Comparison of ENCODE assay signal across 20 mouse cellular contexts in genomic region chr19:46264762-46265161, GRCm38 (mm10). TPM values are rescaled to one million over a fixed set of nuclear protein-coding genes. Genes with fewer than 3 reads are reported as not detected.
DNase-seq lines count a peak whose midpoint lies in the region; ATAC-seq lines count a peak whose summit lies in the region.
"Had no signal": no experiment of that assay in that cellular context is flagged by ENCODE, and none has a peak within 500 bp of the region (broad histone marks: within the 10 kb centered on the region; RNA-seq: fewer than 3 reads in every experiment).

No protein-coding gene starts in this region.

- peak; percentile 35 for DNase-seq in embryo, embryonic 10 days (ENCODE audit: low spot score)
- DNase-seq in embryo, embryonic 9.5 days (ENCODE audit: extremely low spot score), result no peak
- peak; percentile 46 for DNase-seq in thymus, postnatal 4 days
- no peak for DNase-seq in thymus, postnatal 36 days
- peak; percentile 16 for DNase-seq in embryonic facial prominence, embryonic 10.5 days (ENCODE audit: low spot score)
- DNase-seq in adrenal gland, postnatal 4 days (ENCODE audit: low spot score in 2 of 2), result no peak
- DNase-seq: adrenal gland, adult 8-10 months; cerebellum, adult 18-20 months; cerebellum, postnatal 36 days; gastrocnemius, postnatal 14 days; heart, postnatal 10 days; kidney, adult 11 months; left cerebral cortex, postnatal 4 days; lung, postnatal 10 days; right cerebral cortex, postnatal 25 days had no signal

- no peak overlapping the region for H3K27ac ChIP-seq in embryonic facial prominence, embryonic 10.5 days (replicated peaks)
- no peak overlapping the region for H3K27ac ChIP-seq in hindbrain, embryonic 13.5 days
- H3K27ac ChIP-seq: hindbrain, embryonic 14.5 days; liver, embryonic 14.5 days had no signal

- H3K27me3 ChIP-seq in embryonic facial prominence, embryonic 10.5 days (replicated peaks; ENCODE audit: low read depth, poor library complexity, severe bottlenecking), result no peaks in the 10 kb centered on the region
- H3K27me3 ChIP-seq in hindbrain, embryonic 13.5 days, result no peaks in the 10 kb centered on the region
- H3K27me3 ChIP-seq: megakaryocyte, embryonic 14.5 days had no signal

- no peak for ATAC-seq in hindbrain, embryonic 13.5 days (ENCODE audit: low FRiP score)
- ATAC-seq in inflammation-experienced regulatory T-cells, adult 6 months, result no peak

- no peaks in the 10 kb centered on the region for H3K4me1 ChIP-seq in embryonic facial prominence, embryonic 10.5 days
- H3K4me1 ChIP-seq in hindbrain, embryonic 13.5 days (replicated peaks), result no peaks in the 10 kb centered on the region
- H3K4me1 ChIP-seq: megakaryocyte, embryonic 14.5 days had no signal

- peaks cover 100% of the 10 kb centered on the region for H3K36me3 ChIP-seq in embryonic facial prominence, embryonic 10.5 days (replicated peaks)
- peaks cover 100% of the 10 kb centered on the region for H3K36me3 ChIP-seq in hindbrain, embryonic 13.5 days

- no peak overlapping the region for H3K4me2 ChIP-seq in hindbrain, embryonic 13.5 days
- H3K4me2 ChIP-seq: hindbrain, embryonic 14.5 days had no signal

- no peak overlapping the region for H3K9ac ChIP-seq in hindbrain, embryonic 13.5 days
- H3K9ac ChIP-seq: hindbrain, embryonic 14.5 days; liver, embryonic 14.5 days had no signal

- no peak overlapping the region for H3K4me3 ChIP-seq in embryonic facial prominence, embryonic 10.5 days
- no peak overlapping the region for H3K4me3 ChIP-seq in hindbrain, embryonic 13.5 days
- H3K4me3 ChIP-seq: megakaryocyte, embryonic 14.5 days had no signal

- no peaks in the 10 kb centered on the region for H3K9me3 ChIP-seq in embryonic facial prominence, embryonic 10.5 days
- H3K9me3 ChIP-seq in hindbrain, embryonic 13.5 days, result no peaks in the 10 kb centered on the region
- H3K9me3 ChIP-seq: megakaryocyte, embryonic 14.5 days had no signal

- 92% methylated on average over 7 of the region's 7 CpGs for WGBS in embryonic facial prominence, embryonic 10.5 days
- WGBS in hindbrain, embryonic 13.5 days, result 94% methylated on average over 7 of the region's 7 CpGs

RNA-seq across cellular contexts. Expression of gene Nfkb2, which starts 39.4 kb away (rescaled TPM):
- polyA plus RNA-seq in embryonic facial prominence, embryonic 10.5 days (2016; fragmentation: Nextera tagmentation; extraction: Ambion mirVana), result 5.6 and 5.7 TPM in 2 replicates
- 2.3 and 2.4 TPM in 2 replicates for polyA plus RNA-seq in hindbrain, embryonic 13.5 days (2015; fragmentation: Nextera tagmentation; extraction: Ambion mirVana)
- polyA plus RNA-seq in inflammation-experienced regulatory T-cells, adult 6 months (2017; shearing (Covaris generic)), result 10 to 100 TPM; 15.7 to 27.8 (median 20.7) TPM
- 10 to 100 TPM; 22.0 to 24.3 TPM for total RNA-seq in adrenal gland, postnatal 4 days (2021)

Comparison
In these comparisons a context has a peak if more than half of its experiments do, and no peak if none do; other contexts are left out.
1. DNase-seq: peak in embryo, embryonic 10 days (single experiment), thymus, postnatal 4 days (single experiment) and embryonic facial prominence, embryonic 10.5 days (single experiment); none in embryo, embryonic 9.5 days (single experiment), thymus, postnatal 36 days (0 of 2) and adrenal gland, postnatal 4 days (0 of 2).